Mouse (Mus musculus) heart, postnatal 0 days (tissue): ENCODE results near the gene Stk24.

Experiments used
- CTCF ChIP-seq: IDR thresholded peaks from 2 replicates; pipeline ENCODE4 v1.5.1; 2016; ENCODE audit warnings: antibody characterized with exemption, control low read depth, low read depth
- EP300 ChIP-seq: IDR thresholded peaks from 2 replicates; pipeline ENCODE4 v1.6.1; 2016; ENCODE audit warnings: antibody characterized with exemption, low read depth

DNA sequence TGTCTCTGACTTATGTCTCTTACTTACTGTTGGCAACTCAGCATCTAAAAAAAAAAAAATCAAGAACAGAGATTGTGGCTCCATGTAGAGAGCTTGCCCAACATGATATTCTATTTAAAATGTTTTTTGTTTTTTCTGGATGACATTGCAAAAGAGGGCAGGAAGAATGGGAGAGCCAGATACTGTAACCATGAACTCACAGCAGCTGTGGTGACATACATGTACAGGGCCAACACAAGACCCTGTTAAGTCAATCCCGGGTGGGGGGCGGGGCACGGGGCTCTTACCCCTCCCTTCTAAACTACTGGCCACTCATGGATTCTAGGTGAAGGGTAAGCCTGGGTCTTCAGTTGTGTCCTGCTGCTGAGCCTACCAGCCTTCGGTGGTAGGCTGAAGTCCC lies 42.2 kb upstream of the Stk24 start:
- TF ChIP-seq CTCF (no peak), EP300 (no peak)
